Mouse (Mus musculus): ENCODE results near the gene Prrc2a. TPM values are rescaled to one million over a fixed set of nuclear protein-coding genes. Genes with fewer than 3 reads are reported as not detected.

Prrc2a gene
- polyA plus RNA-seq, 1 experiment from 2014 or later = 195 TPM

- no peak for ATAC-seq
- Histone ChIP-seq H3K36me3 (ENCODE audit: control insufficient read depth, insufficient read depth) (peaks cover 50% of the 10 kb centered on the region), H3K9me3 (ENCODE audit: control insufficient read depth, low read length) (no peaks in the 10 kb centered on the region), H3K27ac (ENCODE audit: low read length) (no peak overlapping the region), H3K4me3 (replicated peaks; ENCODE audit: low read length) (no peak overlapping the region), H3K27me3 (replicated peaks; ENCODE audit: control insufficient read depth, insufficient read depth, low read length) (no peaks in the 10 kb centered on the region), H3K4me1 (replicated peaks; ENCODE audit: control insufficient read depth, insufficient read depth, low read length) (peaks cover 27% of the 10 kb centered on the region), H3K9ac (replicated peaks; ENCODE audit: low read depth, low read length) (no peak overlapping the region), H3K4me2 (ENCODE audit: low read length) (no peak overlapping the region)
- WGBS = 89% methylated on average over 11 of the region's 11 CpGs
Measured at GRCm38 (mm10) chr17:35161421-35161820, 3.3 kb downstream of the Prrc2a start.

- ATAC-seq = no peak
Measured at GRCm38 (mm10) chr17:35159638-35160037, 5.1 kb downstream of the Prrc2a start.

GRCm38 (mm10) chr17:35158850-35159593, 5.7 kb downstream of the Prrc2a start:
- Histone ChIP-seq H3K4me1 (replicated peaks; ENCODE audit: control insufficient read depth, insufficient read depth, low read length) (peaks cover 19% of the 10 kb centered on the region), H3K9me3 (ENCODE audit: control insufficient read depth, low read length) (no peaks in the 10 kb centered on the region), H3K27me3 (replicated peaks; ENCODE audit: control insufficient read depth, insufficient read depth, low read length) (no peaks in the 10 kb centered on the region), H3K4me2 (ENCODE audit: low read length) (no peak overlapping the region), H3K27ac (ENCODE audit: low read length) (no peak overlapping the region), H3K9ac (replicated peaks; ENCODE audit: low read depth, low read length) (no peak overlapping the region), H3K4me3 (replicated peaks; ENCODE audit: low read length) (no peak overlapping the region), H3K36me3 (ENCODE audit: control insufficient read depth, insufficient read depth) (peaks cover 72% of the 10 kb centered on the region)
- 92% methylated on average over 16 of the region's 16 CpGs for WGBS
- ATAC-seq = no peak

More at GRCm38 (mm10) chr17:35159638-35160037, 5.1 kb downstream of the Prrc2a start:
- Histone ChIP-seq H3K9me3 (ENCODE audit: control insufficient read depth, low read length) (no peaks in the 10 kb centered on the region), H3K27ac (ENCODE audit: low read length) (no peak overlapping the region), H3K9ac (replicated peaks; ENCODE audit: low read depth, low read length) (no peak overlapping the region), H3K4me2 (ENCODE audit: low read length) (no peak overlapping the region), H3K36me3 (ENCODE audit: control insufficient read depth, insufficient read depth) (peaks cover 67% of the 10 kb centered on the region), H3K27me3 (replicated peaks; ENCODE audit: control insufficient read depth, insufficient read depth, low read length) (no peaks in the 10 kb centered on the region), H3K4me1 (replicated peaks; ENCODE audit: control insufficient read depth, insufficient read depth, low read length) (peaks cover 19% of the 10 kb centered on the region), H3K4me3 (replicated peaks; ENCODE audit: low read length) (no peak overlapping the region)
- 81% methylated on average over 7 of the region's 7 CpGs for WGBS

GRCm38 (mm10) chr17:35157661-35158175, 7.0 kb downstream of the Prrc2a start:
- H3K27me3 ChIP-seq (replicated peaks; ENCODE audit: control insufficient read depth, insufficient read depth, low read length) = no peaks in the 10 kb centered on the region
- no peak overlapping the region for H3K4me3 ChIP-seq (replicated peaks; ENCODE audit: low read length)
- WGBS = 92% methylated on average over 8 of the region's 8 CpGs
- no peak overlapping the region for H3K27ac ChIP-seq (ENCODE audit: low read length)
- peaks cover 85% of the 10 kb centered on the region for H3K36me3 ChIP-seq (ENCODE audit: control insufficient read depth, insufficient read depth)
- no peak overlapping the region for H3K4me2 ChIP-seq (ENCODE audit: low read length)
- H3K9ac ChIP-seq (replicated peaks; ENCODE audit: low read depth, low read length) = no peak overlapping the region
- H3K4me1 ChIP-seq (replicated peaks; ENCODE audit: control insufficient read depth, insufficient read depth, low read length) = peaks cover 11% of the 10 kb centered on the region
- H3K9me3 ChIP-seq (ENCODE audit: control insufficient read depth, low read length) = no peaks in the 10 kb centered on the region
- ATAC-seq = no peak

DNA sequence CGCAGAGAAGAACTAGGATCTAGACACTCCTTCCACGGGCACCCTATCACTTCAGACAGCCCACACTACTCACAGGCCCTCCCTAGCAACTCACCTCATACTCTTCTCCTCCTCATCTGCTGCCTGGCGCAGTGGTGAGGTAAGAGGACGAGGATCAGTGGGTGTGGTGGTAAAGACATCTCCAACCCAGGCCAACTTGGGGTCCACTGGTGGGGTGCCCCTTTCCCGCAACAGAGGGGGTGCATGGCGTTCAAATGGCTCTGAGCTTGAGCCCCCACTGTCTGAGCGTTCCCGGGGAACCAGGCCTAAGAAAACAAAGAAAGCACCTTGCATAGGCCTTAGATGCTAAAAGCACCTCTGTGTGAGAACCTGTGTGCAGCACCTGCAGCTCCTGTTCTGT, 7.4 kb downstream of the Prrc2a start:
- WGBS = 93% methylated on average over 8 of the region's 8 CpGs
- no peak overlapping the region for H3K9ac ChIP-seq (replicated peaks; ENCODE audit: low read depth, low read length)
- no peak overlapping the region for H3K4me2 ChIP-seq (ENCODE audit: low read length)
- H3K4me1 ChIP-seq (replicated peaks; ENCODE audit: control insufficient read depth, insufficient read depth, low read length) = peaks cover 7% of the 10 kb centered on the region
- no peak for ATAC-seq
- H3K9me3 ChIP-seq (ENCODE audit: control insufficient read depth, low read length) = no peaks in the 10 kb centered on the region
- peaks cover 90% of the 10 kb centered on the region for H3K36me3 ChIP-seq (ENCODE audit: control insufficient read depth, insufficient read depth)
- no peaks in the 10 kb centered on the region for H3K27me3 ChIP-seq (replicated peaks; ENCODE audit: control insufficient read depth, insufficient read depth, low read length)
- H3K27ac ChIP-seq (ENCODE audit: low read length) = no peak overlapping the region
- H3K4me3 ChIP-seq (replicated peaks; ENCODE audit: low read length) = no peak overlapping the region

- Histone ChIP-seq H3K4me1 (replicated peaks; ENCODE audit: control insufficient read depth, insufficient read depth, low read length) (peaks cover 2% of the 10 kb centered on the region; the same call in 1 of the 2 replicates), H3K27me3 (replicated peaks; ENCODE audit: control insufficient read depth, insufficient read depth, low read length) (no peaks in the 10 kb centered on the region), H3K4me2 (ENCODE audit: low read length) (no peak overlapping the region), H3K36me3 (ENCODE audit: control insufficient read depth, insufficient read depth) (peaks cover 93% of the 10 kb centered on the region), H3K27ac (ENCODE audit: low read length) (no peak overlapping the region), H3K9ac (replicated peaks; ENCODE audit: low read depth, low read length) (no peak overlapping the region), H3K9me3 (ENCODE audit: control insufficient read depth, low read length) (no peaks in the 10 kb centered on the region), H3K4me3 (replicated peaks; ENCODE audit: low read length) (no peak overlapping the region)
- WGBS = 89% methylated on average over 33 of the region's 33 CpGs
- no peak for ATAC-seq
Measured at GRCm38 (mm10) chr17:35156461-35157200, 8.1 kb downstream of the Prrc2a start.

GRCm38 (mm10) chr17:35155451-35155850, 9.2 kb downstream of the Prrc2a start:
- Histone ChIP-seq H3K36me3 (ENCODE audit: control insufficient read depth, insufficient read depth) (peaks cover 90% of the 10 kb centered on the region), H3K4me1 (replicated peaks; ENCODE audit: control insufficient read depth, insufficient read depth, low read length) (no peaks in the 10 kb centered on the region), H3K9ac (replicated peaks; ENCODE audit: low read depth, low read length) (no peak overlapping the region), H3K4me3 (replicated peaks; ENCODE audit: low read length) (no peak overlapping the region), H3K27ac (ENCODE audit: low read length) (no peak overlapping the region), H3K4me2 (ENCODE audit: low read length) (no peak overlapping the region), H3K9me3 (ENCODE audit: control insufficient read depth, low read length) (no peaks in the 10 kb centered on the region), H3K27me3 (replicated peaks; ENCODE audit: control insufficient read depth, insufficient read depth, low read length) (no peaks in the 10 kb centered on the region)
- no peak for ATAC-seq
- 90% methylated on average over 12 of the region's 12 CpGs for WGBS

DNA sequence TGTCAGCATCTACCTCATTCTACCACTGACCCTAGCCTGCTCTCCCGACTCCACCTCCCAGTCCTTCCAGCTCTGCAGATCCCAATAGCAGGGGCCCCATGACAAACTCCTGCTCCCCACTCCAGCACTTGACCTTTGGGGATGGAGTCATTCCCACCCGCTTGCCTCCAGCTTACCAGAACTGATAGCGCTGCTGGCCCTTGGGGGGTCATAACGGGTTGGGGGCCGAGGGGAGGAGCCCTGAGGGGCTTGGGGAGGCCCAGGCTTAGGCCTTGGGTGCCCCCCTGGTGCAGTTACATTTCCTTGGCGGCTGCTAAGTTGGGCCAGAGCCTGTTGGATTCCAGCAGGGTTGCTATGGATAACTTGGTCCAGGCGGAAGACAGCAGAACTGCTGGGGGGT, 10.1 kb downstream of the Prrc2a start:
- peaks cover 90% of the 10 kb centered on the region for H3K36me3 ChIP-seq (ENCODE audit: control insufficient read depth, insufficient read depth)
- no peak overlapping the region for H3K9ac ChIP-seq (replicated peaks; ENCODE audit: low read depth, low read length)
- H3K27ac ChIP-seq (ENCODE audit: low read length) = no peak overlapping the region
- H3K4me1 ChIP-seq (replicated peaks; ENCODE audit: control insufficient read depth, insufficient read depth, low read length) = no peaks in the 10 kb centered on the region
- no peak overlapping the region for H3K4me2 ChIP-seq (ENCODE audit: low read length)
- no peaks in the 10 kb centered on the region for H3K27me3 ChIP-seq (replicated peaks; ENCODE audit: control insufficient read depth, insufficient read depth, low read length)
- WGBS = 83% methylated on average over 7 of the region's 7 CpGs
- no peak for ATAC-seq
- H3K9me3 ChIP-seq (ENCODE audit: control insufficient read depth, low read length) = no peaks in the 10 kb centered on the region
- H3K4me3 ChIP-seq (replicated peaks; ENCODE audit: low read length) = no peak overlapping the region

DNA sequence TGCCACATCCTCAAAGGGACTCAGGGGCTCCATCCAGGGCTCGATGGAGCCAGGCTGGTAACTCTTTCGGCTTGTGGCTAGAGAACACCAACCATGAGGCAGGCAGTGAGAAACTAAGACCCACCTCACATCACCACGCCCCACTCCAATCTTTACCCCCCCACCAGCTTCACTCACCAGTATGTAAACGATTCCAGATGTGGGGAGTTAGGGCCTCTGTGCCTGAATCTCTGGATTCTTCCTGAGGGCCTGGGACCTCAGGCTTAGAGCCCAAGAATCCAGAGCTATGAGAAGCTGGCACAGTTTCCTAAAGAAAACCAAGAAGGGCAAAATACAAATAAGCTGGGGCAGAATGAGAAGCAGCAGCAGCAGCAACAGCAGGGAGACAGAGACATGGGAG, 10.8 kb downstream of the Prrc2a start:
- Histone ChIP-seq H3K4me1 (replicated peaks; ENCODE audit: control insufficient read depth, insufficient read depth, low read length) (no peaks in the 10 kb centered on the region), H3K9ac (replicated peaks; ENCODE audit: low read depth, low read length) (no peak overlapping the region), H3K27ac (ENCODE audit: low read length) (no peak overlapping the region), H3K9me3 (ENCODE audit: control insufficient read depth, low read length) (no peaks in the 10 kb centered on the region), H3K4me2 (ENCODE audit: low read length) (no peak overlapping the region), H3K27me3 (replicated peaks; ENCODE audit: control insufficient read depth, insufficient read depth, low read length) (no peaks in the 10 kb centered on the region), H3K36me3 (ENCODE audit: control insufficient read depth, insufficient read depth) (peaks cover 90% of the 10 kb centered on the region), H3K4me3 (replicated peaks; ENCODE audit: low read length) (no peak overlapping the region)
- WGBS = 93% methylated on average over 4 of the region's 4 CpGs
- no peak for ATAC-seq
